Mouse (Mus musculus): ENCODE data around the gene Fam43b.

DNA sequence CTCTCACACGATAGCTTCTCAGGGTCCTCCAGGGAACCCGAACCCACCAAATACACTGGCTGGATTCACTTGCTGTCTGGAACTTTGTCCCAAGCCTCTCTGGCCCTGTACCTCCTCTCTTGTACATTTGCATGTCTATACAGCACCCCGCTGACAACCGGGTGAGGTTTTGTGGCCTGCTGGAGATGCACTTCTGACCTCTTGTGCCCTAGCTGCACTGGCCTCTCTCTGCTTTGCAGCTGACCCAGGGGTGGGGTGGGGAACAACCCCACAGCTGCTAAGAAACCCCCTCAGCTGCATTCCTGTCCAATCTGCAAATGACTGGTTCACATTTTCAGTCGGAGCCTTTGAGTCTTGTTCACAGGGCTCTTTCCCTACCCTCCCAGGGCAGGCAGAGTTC, 48.6 kb upstream of the Fam43b start:
- no peak for TF ChIP-seq POLR2A (IDR thresholded peaks at IDR 0.05; ENCODE audit: low read depth, low read length)
- no peak for TF ChIP-seq CTCF (IDR thresholded peaks at IDR 0.05; ENCODE audit: borderline replicate concordance, insufficient read depth, low read length)

All from embryonic fibroblast, embryonic 13.5 days (primary cell).